Mouse (Mus musculus) bone marrow macrophage, adult 2 months (primary cell): ENCODE data around the gene Rnase12. TPM values are rescaled to one million over a fixed set of nuclear protein-coding genes. Genes with fewer than 3 reads are reported as not detected.

ENCODE experiments used
- H3K27ac ChIP-seq: 2 replicates; pipeline ENCODE4 v1.5.1; 2012; ENCODE audit warnings: low read depth, low read length; ENCODE audit not compliant: insufficient read depth
- H3K4me1 ChIP-seq: 2 replicates; pipeline ENCODE4 v1.6.1; 2012; ENCODE audit warnings: low read length; ENCODE audit not compliant: control insufficient read depth, insufficient read depth
- H3K4me3 ChIP-seq: 2 replicates; pipeline ENCODE4 v1.5.1; 2012; ENCODE audit warnings: mild to moderate bottlenecking, low read length, moderate library complexity; ENCODE audit not compliant: insufficient read depth
- CTCF ChIP-seq: IDR thresholded peaks from 2 replicates; pipeline ENCODE4 v1.5.1; 2012; ENCODE audit warnings: low read depth, mild to moderate bottlenecking, low read length, moderate library complexity
- POLR2A ChIP-seq: IDR thresholded peaks from 2 replicates; pipeline ENCODE4 v1.6.1; 2012; ENCODE audit warnings: mild to moderate bottlenecking, low read depth, low read length, borderline replicate concordance
- polyA plus RNA-seq: library from polyadenylated mRNA; stranded (reverse); fragments of >200 nt; gene quantifications from 2 replicates; pipeline ENCODE4 v1.2.4, GENCODE M21; 2012; ENCODE audit not compliant: missing spikeins, insufficient read depth, insufficient read length

Rnase12 gene
- polyA plus RNA-seq, 1 experiment = not detected

- no peak for TF ChIP-seq POLR2A
- no peak for TF ChIP-seq CTCF
- Histone ChIP-seq H3K4me3 (no peak overlapping the region), H3K27ac (no peak overlapping the region), H3K4me1 (peaks cover 1% of the 10 kb centered on the region)
Measured at GRCm38 (mm10) chr14:51053176-51053575, 4.3 kb downstream of the Rnase12 start.

- Histone ChIP-seq H3K27ac (no peak overlapping the region), H3K4me3 (no peak overlapping the region), H3K4me1 (peaks cover 10% of the 10 kb centered on the region)
- TF ChIP-seq CTCF (no peak), POLR2A (no peak)
Measured at GRCm38 (mm10) chr14:51051941-51052340, 5.5 kb downstream of the Rnase12 start.

- no peak within 1 kb of the TSS for H3K27ac ChIP-seq
- no peak within 1 kb of the TSS for H3K4me3 ChIP-seq
- TF ChIP-seq POLR2A (no peak), CTCF (no peak)
- peaks cover 10% of the 10 kb centered on the region for H3K4me1 ChIP-seq
Measured at GRCm38 (mm10) chr14:51050063-51050462, 7.4 kb downstream of the Rnase12 start, which contains the start of gene Rnase11. Rnase11 (minus strand) TSS chr14:51050163.

GRCm38 (mm10) chr14:51047846-51048245 is 9.6 kb downstream of the Rnase12 start:
- Histone ChIP-seq H3K27ac (no peak overlapping the region), H3K4me1 (peaks cover 10% of the 10 kb centered on the region), H3K4me3 (no peak overlapping the region)
- TF ChIP-seq CTCF = no peak
- no peak for TF ChIP-seq POLR2A

- H3K4me1 ChIP-seq = peaks cover 6% of the 10 kb centered on the region
- no peak within 1 kb of the TSS for H3K4me3 ChIP-seq
- no peak for TF ChIP-seq CTCF
- no peak for TF ChIP-seq POLR2A
- H3K27ac ChIP-seq = no peak within 1 kb of the TSS
Measured at GRCm38 (mm10) chr14:51041769-51042168, 15.7 kb downstream of the Rnase12 start, which contains the start of gene Rnase9. Rnase9 (minus strand) TSS chr14:51041869.

- H3K4me1 ChIP-seq = peaks cover 6% of the 10 kb centered on the region
- TF ChIP-seq POLR2A (no peak), CTCF (no peak)
- no peak overlapping the region for H3K27ac ChIP-seq
- H3K4me3 ChIP-seq = no peak overlapping the region
Measured at GRCm38 (mm10) chr14:51036214-51036613, 21.2 kb downstream of the Rnase12 start.

- H3K27ac ChIP-seq = no peak overlapping the region
- TF ChIP-seq POLR2A (no peak), CTCF (no peak)
- no peak overlapping the region for H3K4me3 ChIP-seq
- H3K4me1 ChIP-seq = peaks cover 6% of the 10 kb centered on the region
Measured at GRCm38 (mm10) chr14:51035206-51035605, 22.3 kb downstream of the Rnase12 start.

- TF ChIP-seq POLR2A (no peak), CTCF (no peak)
- no peak overlapping the region for H3K27ac ChIP-seq
- H3K4me1 ChIP-seq = no peaks in the 10 kb centered on the region
- no peak overlapping the region for H3K4me3 ChIP-seq
Measured at GRCm38 (mm10) chr14:51027387-51028155, 29.9 kb downstream of the Rnase12 start.

- Histone ChIP-seq H3K27ac (no peak overlapping the region), H3K4me1 (no peaks in the 10 kb centered on the region), H3K4me3 (no peak overlapping the region)
- TF ChIP-seq CTCF (no peak), POLR2A (no peak)
Measured at GRCm38 (mm10) chr14:51026391-51027133, 30.9 kb downstream of the Rnase12 start.

- Histone ChIP-seq H3K4me1 (no peaks in the 10 kb centered on the region), H3K27ac (no peak overlapping the region), H3K4me3 (no peak overlapping the region)
- TF ChIP-seq CTCF = no peak
- TF ChIP-seq POLR2A = no peak
Measured at GRCm38 (mm10) chr14:51024820-51025219, 32.6 kb downstream of the Rnase12 start.
